Mouse (Mus musculus) MEL (cell line): Measurements from ENCODE around the gene Hoxa9. TPM values are rescaled to one million over a fixed set of nuclear protein-coding genes. Genes with fewer than 3 reads are reported as not detected.

ENCODE experiments used
- DNase-seq: peaks from one replicate; pipeline ENCODE4 v3.0.0; 2011; ENCODE audit warnings: low read depth, low spot score
- H3K27ac ChIP-seq: 2 replicates; pipeline ENCODE4 v1.5.1; 2012; ENCODE audit warnings: low read depth, mild to moderate bottlenecking, control low read depth, low read length, moderate library complexity; ENCODE audit not compliant: control insufficient read depth
- H3K27me3 ChIP-seq, 2 experiments: fragments of 150-350 bp in 1 of 2; sonication (generic) in 1 of 2; 2 replicates each; pipeline ENCODE4 v1.6.1; 2012; ENCODE audit warnings: low read length in 2 of 2, mild to moderate bottlenecking in 2 of 2, improper control_type of control experiment in 1 of 2, moderate library complexity in 1 of 2; ENCODE audit not compliant: insufficient read depth in 2 of 2, control insufficient read depth in 1 of 2
- H3K36me3 ChIP-seq, 2 experiments: 2 replicates each; pipeline ENCODE4 v1.6.1; 2012 to 2014; ENCODE audit warnings: low read length in 2 of 2, improper control_type of control experiment in 1 of 2, inconsistent platforms in 1 of 2, mild to moderate bottlenecking in 1 of 2; ENCODE audit not compliant: insufficient read depth in 2 of 2, control insufficient read depth in 1 of 2
- H3K4me1 ChIP-seq, 2 experiments: fragments of 150-350 bp in 1 of 2; sonication (generic) in 1 of 2; 2 replicates each; pipeline ENCODE4 v1.6.1; 2012; ENCODE audit warnings: low read length in 2 of 2, improper control_type of control experiment in 1 of 2, mild to moderate bottlenecking in 1 of 2; ENCODE audit not compliant: insufficient read depth in 2 of 2, control insufficient read depth in 1 of 2
- H3K4me3 ChIP-seq, 2 experiments: fragments of 150-350 bp in 1 of 2; sonication (generic) in 1 of 2; 2 replicates each; pipeline ENCODE4 v1.5.1; 2012; ENCODE audit warnings: low read depth in 2 of 2, low read length in 2 of 2, mild to moderate bottlenecking in 2 of 2, moderate library complexity in 2 of 2, control low read depth in 1 of 2, improper control_type of control experiment in 1 of 2; ENCODE audit not compliant: control insufficient read depth in 1 of 2, insufficient read depth in 1 of 2
- H3K79me2 ChIP-seq: 2 replicates; pipeline ENCODE4 v1.6.1; 2012; ENCODE audit warnings: mild to moderate bottlenecking, low read length, moderate library complexity; ENCODE audit not compliant: control insufficient read depth, poor library complexity, insufficient read depth
- H3K9ac ChIP-seq: 2 replicates; pipeline ENCODE4 v1.6.1; 2012; ENCODE audit warnings: low read depth, mild to moderate bottlenecking, control low read depth, low read length, moderate library complexity; ENCODE audit not compliant: control insufficient read depth, poor library complexity, severe bottlenecking
- H3K9me3 ChIP-seq: fragments of 150-350 bp; sonication (generic); replicated peaks from 2 replicates; pipeline ENCODE4 v1.6.1; 2012; ENCODE audit warnings: mild to moderate bottlenecking, low read length, improper control_type of control experiment, moderate library complexity; ENCODE audit not compliant: insufficient read depth
- BHLHE40 ChIP-seq: IDR thresholded peaks from 2 replicates; pipeline ENCODE4 v1.6.1; 2012; ENCODE audit warnings: low read depth, mild to moderate bottlenecking, inconsistent platforms, low read length, improper control_type of control experiment, borderline replicate concordance
- ETS1 ChIP-seq: IDR thresholded peaks from 2 replicates; pipeline ENCODE4 v1.6.1; 2012; ENCODE audit warnings: low read depth, mild to moderate bottlenecking, inconsistent platforms, low read length, improper control_type of control experiment, moderate library complexity
- GABPA ChIP-seq: IDR thresholded peaks from 2 replicates; pipeline ENCODE4 v1.6.1; 2012; ENCODE audit warnings: low read depth, mild to moderate bottlenecking, inconsistent platforms, low read length, improper control_type of control experiment, moderate library complexity
- HCFC1 ChIP-seq: IDR thresholded peaks from 2 replicates; pipeline ENCODE4 v1.6.1; 2012; ENCODE audit warnings: low read depth, mild to moderate bottlenecking, inconsistent platforms, low read length, improper control_type of control experiment, moderate library complexity
- JUND ChIP-seq: IDR thresholded peaks from 2 replicates; pipeline ENCODE4 v1.6.1; 2011; ENCODE audit warnings: low read depth, mild to moderate bottlenecking, improper control_type of control experiment, low read length
- MAX ChIP-seq: IDR thresholded peaks from 2 replicates; pipeline ENCODE4 v1.6.1; 2011; ENCODE audit warnings: low read length, improper control_type of control experiment
- MAZ ChIP-seq: IDR thresholded peaks from 2 replicates; pipeline ENCODE4 v1.6.1; 2012; ENCODE audit warnings: low read depth, mild to moderate bottlenecking, inconsistent platforms, low read length, improper control_type of control experiment
- MXI1 ChIP-seq: IDR thresholded peaks from 2 replicates; pipeline ENCODE4 v1.6.1; 2011; ENCODE audit warnings: mild to moderate bottlenecking, low read depth, low read length, improper control_type of control experiment
- MYB ChIP-seq: IDR thresholded peaks from 2 replicates; pipeline ENCODE4 v1.6.1; 2011; ENCODE audit warnings: mild to moderate bottlenecking, low read depth, low read length, improper control_type of control experiment
- NELFE ChIP-seq: IDR thresholded peaks from 2 replicates; pipeline ENCODE4 v1.6.1; 2011; ENCODE audit warnings: low read depth, low read length, improper control_type of control experiment
- NRF1 ChIP-seq: IDR thresholded peaks from 2 replicates; pipeline ENCODE4 v1.6.1; 2014; ENCODE audit warnings: low read depth, mild to moderate bottlenecking, inconsistent platforms, low read length, improper control_type of control experiment, moderate library complexity; ENCODE audit not compliant: poor library complexity, insufficient read depth, severe bottlenecking
- POLR2A ChIP-seq, 2 experiments: IDR thresholded peaks; 2 replicates each; pipeline ENCODE4 v1.6.1; 2011 to 2012; ENCODE audit warnings: low read length in 2 of 2, mild to moderate bottlenecking in 2 of 2, control low read depth in 1 of 2, improper control_type of control experiment in 1 of 2, low read depth in 1 of 2, moderate library complexity in 1 of 2; ENCODE audit not compliant: control insufficient read depth in 1 of 2, insufficient read depth in 1 of 2, poor library complexity in 1 of 2
- POLR2AphosphoS2 ChIP-seq: IDR thresholded peaks from 2 replicates; pipeline ENCODE4 v1.6.1; 2011; ENCODE audit warnings: low read length, improper control_type of control experiment
- RAD21 ChIP-seq: IDR thresholded peaks from 2 replicates; pipeline ENCODE4 v1.6.1; 2011; ENCODE audit warnings: mild to moderate bottlenecking, low read depth, low read length, improper control_type of control experiment
- RCOR1 ChIP-seq: IDR thresholded peaks from 2 replicates; pipeline ENCODE4 v1.6.1; 2012; ENCODE audit warnings: low read depth, mild to moderate bottlenecking, inconsistent platforms, low read length, improper control_type of control experiment
- SIN3A ChIP-seq: IDR thresholded peaks from 2 replicates; pipeline ENCODE4 v1.6.1; 2012; ENCODE audit warnings: low read length, improper control_type of control experiment, inconsistent platforms
- UBTF ChIP-seq: IDR thresholded peaks from 2 replicates; pipeline ENCODE4 v1.6.1; 2012; ENCODE audit warnings: low read depth, mild to moderate bottlenecking, inconsistent platforms, low read length, improper control_type of control experiment, moderate library complexity, borderline replicate concordance; ENCODE audit not compliant: insufficient read depth
- USF1 ChIP-seq: IDR thresholded peaks from 2 replicates; pipeline ENCODE4 v1.6.1; 2014; ENCODE audit warnings: low read depth, mild to moderate bottlenecking, inconsistent platforms, low read length, improper control_type of control experiment, moderate library complexity
- USF2 ChIP-seq, 2 experiments: IDR thresholded peaks; 2 replicates each; pipeline ENCODE4 v1.6.1; 2011 to 2012; ENCODE audit warnings: improper control_type of control experiment in 2 of 2, low read length in 2 of 2, borderline replicate concordance in 1 of 2, inconsistent platforms in 1 of 2, low read depth in 1 of 2, mild to moderate bottlenecking in 1 of 2; ENCODE audit not compliant: insufficient read depth in 1 of 2
- ZMIZ1 ChIP-seq: IDR thresholded peaks from 2 replicates; pipeline ENCODE4 v1.6.1; 2012; ENCODE audit warnings: low read depth, mild to moderate bottlenecking, inconsistent platforms, low read length, improper control_type of control experiment, moderate library complexity
- polyA plus RNA-seq, 2 experiments: library from polyadenylated mRNA; stranded (reverse) in 1 of 2; unstranded in 1 of 2; fragments of >175 nt in 1 of 2; fragments of >200 nt in 1 of 2; gene quantifications; 2 replicates each; pipeline versions ENCODE4 v1.2.1 to v1.2.4; 2012; ENCODE audit warnings: low replicate concordance in 2 of 2, low read depth in 1 of 2; ENCODE audit not compliant: insufficient read length in 2 of 2, insufficient read depth in 1 of 2, missing spikeins in 1 of 2
- total RNA-seq: library from RNA; depleted of rRNA; stranded (reverse); fragments of 300-350 nt; gene quantifications from 2 replicates; pipeline ENCODE4 v1.2.3, GENCODE M21; 2012

Hoxa9 gene
- total and polyA plus RNA-seq, 3 experiments, result not detected

DNA sequence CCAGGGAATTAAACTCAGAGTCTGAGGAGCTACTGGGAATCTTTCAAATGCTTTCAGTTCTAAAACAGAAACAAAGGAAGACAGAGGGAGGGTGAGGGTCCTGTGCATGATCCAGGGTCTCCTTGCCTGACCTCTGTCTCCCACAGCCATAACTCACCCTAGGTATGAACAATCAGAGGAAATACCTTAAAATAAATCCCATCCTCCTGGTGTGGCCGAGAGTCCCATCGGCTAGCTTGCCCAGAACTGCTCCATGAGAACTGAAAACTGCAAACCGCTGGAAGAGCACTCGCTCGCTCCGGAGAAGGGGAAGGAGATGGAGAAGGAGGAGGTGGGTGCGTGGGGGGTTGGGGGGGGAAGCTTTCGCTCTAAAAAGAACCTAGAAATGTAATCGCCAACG lies 51.2 kb downstream of the Hoxa9 start:
- H3K9ac ChIP-seq, result no peak overlapping the region

DNA sequence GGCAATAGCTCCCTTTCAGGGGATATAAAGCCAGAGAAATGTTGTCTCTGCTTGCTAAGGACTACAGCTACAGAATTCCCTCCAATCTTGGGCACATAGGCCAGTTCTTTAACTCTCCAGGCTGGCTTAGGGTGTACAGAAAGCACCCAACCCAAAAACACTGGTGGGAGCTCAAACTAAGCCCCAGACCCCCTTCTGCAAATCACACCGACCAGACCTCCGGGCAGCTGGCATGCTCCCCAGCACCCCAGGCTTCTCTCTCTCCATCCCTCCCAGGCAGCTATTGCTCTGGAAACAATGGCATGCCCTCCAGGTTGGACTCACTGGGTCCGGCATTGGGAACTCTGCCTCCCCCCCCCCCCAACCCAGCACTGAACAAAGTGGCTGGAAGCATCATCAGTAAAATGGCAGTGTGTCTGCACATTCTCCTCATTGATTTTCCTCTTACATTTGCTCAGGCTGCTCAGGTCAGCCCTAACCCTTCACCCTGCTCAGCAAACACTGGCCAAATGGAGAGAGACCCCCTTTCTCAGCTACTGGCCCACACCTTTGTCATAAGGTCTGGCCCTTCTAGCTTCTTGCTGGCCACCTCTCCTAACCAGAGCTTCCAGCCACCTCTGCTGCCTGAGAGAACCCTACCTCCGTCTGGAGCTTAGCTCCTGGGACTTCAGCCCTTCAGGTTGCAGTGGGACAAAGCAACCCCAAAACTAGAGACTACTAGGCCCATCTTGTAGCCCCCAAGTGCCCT lies 51.8 kb downstream of the Hoxa9 start:
- no peak overlapping the region for H3K9ac ChIP-seq

More for the DNA sequence above, 51.2 kb downstream of the Hoxa9 start:
- Histone ChIP-seq H3K36me3 (no peaks in the 10 kb centered on the region), H3K4me3 (no peak overlapping the region), H3K27me3 (no peaks in the 10 kb centered on the region), H3K79me2 (no peaks in the 10 kb centered on the region), H3K9me3 (no peaks in the 10 kb centered on the region), H3K4me1 (no peaks in the 10 kb centered on the region), H3K27ac (no peak overlapping the region)
- TF ChIP-seq SIN3A (no peak), NRF1 (no peak), JUND (no peak), UBTF (no peak), ETS1 (no peak)
- DNase-seq, result no peak

DNA sequence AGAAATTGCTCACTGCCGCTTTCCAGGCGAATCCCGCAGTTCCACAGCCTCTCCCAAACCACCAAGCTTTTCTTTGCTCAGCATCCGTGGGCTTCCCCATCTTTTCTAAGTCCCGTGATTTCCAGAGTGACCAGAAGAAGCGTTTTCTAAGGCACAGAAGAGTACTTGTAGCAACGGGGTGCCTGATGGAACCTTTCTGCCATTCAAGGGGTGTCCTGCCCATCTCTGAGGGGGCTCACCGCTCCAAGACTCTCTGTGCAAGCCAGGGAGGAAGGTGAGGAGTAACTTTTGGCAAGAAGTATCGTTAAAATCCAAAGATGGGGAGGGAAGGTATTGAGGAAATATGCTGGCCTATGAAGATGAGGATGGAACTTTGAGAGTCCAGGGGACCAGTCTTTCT lies 53.1 kb downstream of the Hoxa9 start:
- Histone ChIP-seq H3K9ac (no peak overlapping the region), H3K36me3 (no peaks in the 10 kb centered on the region), H3K27ac (no peak overlapping the region), H3K4me1 (no peaks in the 10 kb centered on the region), H3K4me3 (no peak overlapping the region), H3K27me3 (no peaks in the 10 kb centered on the region), H3K79me2 (no peaks in the 10 kb centered on the region), H3K9me3 (no peaks in the 10 kb centered on the region)
- no peak for TF ChIP-seq NELFE
- no peak for TF ChIP-seq GABPA
- TF ChIP-seq MAX, result no peak
- TF ChIP-seq MAZ, result no peak
- TF ChIP-seq HCFC1, result no peak
- TF ChIP-seq USF1, result no peak
- no peak for TF ChIP-seq JUND
- TF ChIP-seq BHLHE40, result no peak
- no peak for TF ChIP-seq POLR2AphosphoS2
- TF ChIP-seq ZMIZ1, result no peak
- TF ChIP-seq MXI1, result no peak
- no peak for TF ChIP-seq POLR2A (IDR thresholded peaks at IDR 0.05; ENCODE audit: control insufficient read depth in 1 of 2, insufficient read depth in 1 of 2, low read depth in 1 of 2, low read length in 2 of 2, poor library complexity in 1 of 2)
- no peak for TF ChIP-seq RAD21
- TF ChIP-seq ETS1, result no peak
- no peak for DNase-seq

More for the DNA sequence above, 51.8 kb downstream of the Hoxa9 start:
- TF ChIP-seq SIN3A (no peak), USF1 (no peak), RCOR1 (no peak), MYB (no peak), POLR2AphosphoS2 (no peak), USF2 (IDR thresholded peaks at IDR 0.05; ENCODE audit: borderline replicate concordance in 1 of 2, insufficient read depth in 1 of 2, low read depth in 1 of 2, low read length in 2 of 2) (no peak)
- Histone ChIP-seq H3K79me2 (no peaks in the 10 kb centered on the region), H3K27me3 (no peaks in the 10 kb centered on the region), H3K36me3 (no peaks in the 10 kb centered on the region), H3K4me3 (no peak overlapping the region), H3K9me3 (no peaks in the 10 kb centered on the region), H3K4me1 (no peaks in the 10 kb centered on the region), H3K27ac (no peak overlapping the region)
- no peak for DNase-seq
